Mouse (Mus musculus): ENCODE measurements around the gene Capn3. TPM values are rescaled to one million over a fixed set of nuclear protein-coding genes. Genes with fewer than 3 reads are reported as not detected.

Capn3 gene
- polyA plus RNA-seq, 1 experiment from 2014 or later, result 6.3 TPM

DNA sequence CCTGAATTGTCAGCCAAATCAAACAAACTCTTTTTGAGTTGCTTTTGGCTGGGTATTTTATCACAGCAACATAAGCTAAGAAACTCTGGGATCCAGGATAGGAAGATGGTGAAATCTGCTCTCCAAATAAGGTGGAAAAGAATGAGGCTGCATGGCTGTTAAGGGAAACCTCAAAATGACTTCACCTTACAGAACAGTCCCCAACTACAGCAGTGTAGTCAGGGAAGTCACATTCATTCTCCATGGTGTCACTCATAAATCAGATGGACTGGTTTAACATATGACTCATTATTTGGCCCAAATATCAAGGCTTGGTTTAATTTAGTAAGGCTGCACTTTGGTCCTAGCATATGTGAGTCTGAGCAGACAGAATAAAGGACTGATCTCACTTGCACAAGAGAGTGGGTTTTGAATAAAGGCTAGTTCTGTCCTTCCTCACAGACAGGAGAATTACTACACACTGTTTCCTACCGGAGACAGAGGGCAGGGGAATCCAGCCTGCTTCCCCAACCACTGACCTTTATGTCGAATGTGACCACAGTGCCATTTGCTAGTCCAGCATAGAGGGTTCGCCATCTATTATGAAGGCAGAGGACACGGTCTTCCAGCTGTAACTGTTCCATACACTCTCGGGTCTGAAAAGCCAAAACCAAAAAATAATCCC lies 62.9 kb downstream of the Capn3 start:
- ATAC-seq (replicated peaks; ENCODE audit: low FRiP score), result no peak
- no peaks in the 10 kb centered on the region for H3K27me3 ChIP-seq (replicated peaks; ENCODE audit: control insufficient read depth, insufficient read depth, low read length)
- WGBS, result 89% methylated on average over 5 of the region's 5 CpGs
- no peak overlapping the region for H3K4me3 ChIP-seq (ENCODE audit: low read depth, low read length)
- H3K4me1 ChIP-seq (replicated peaks; ENCODE audit: control insufficient read depth, insufficient read depth, low read length), result no peaks in the 10 kb centered on the region
- H3K36me3 ChIP-seq (ENCODE audit: control insufficient read depth, insufficient read depth, low read length), result peaks cover 54% of the 10 kb centered on the region
- DNase-seq (ENCODE audit: low spot score), result no peak
- no peaks in the 10 kb centered on the region for H3K9me3 ChIP-seq (ENCODE audit: control insufficient read depth, low read length)
- H3K27ac ChIP-seq (ENCODE audit: low read depth, low read length), result no peak overlapping the region
- H3K4me2 ChIP-seq, result no peak overlapping the region
- H3K9ac ChIP-seq (ENCODE audit: low read depth, low read length), result no peak overlapping the region

DNA sequence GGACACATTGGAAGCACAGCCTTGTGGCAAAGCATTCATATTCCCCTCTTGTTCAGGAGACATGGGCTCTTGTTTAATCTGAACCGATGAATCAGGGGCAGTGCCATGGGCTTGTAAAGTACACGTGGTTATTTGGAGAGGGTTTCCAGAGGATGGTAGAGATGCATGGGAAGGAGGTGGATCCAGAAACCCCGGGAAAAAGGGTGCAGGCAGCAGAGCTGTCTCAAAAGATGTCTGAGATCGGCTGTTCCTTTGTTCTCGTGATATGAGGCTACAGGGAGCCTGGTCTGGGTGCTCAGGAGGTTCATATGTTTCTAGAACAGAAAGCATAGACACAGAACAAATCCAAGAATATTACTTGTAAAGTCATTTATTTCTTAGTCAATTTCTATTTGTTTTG lies 71.0 kb downstream of the Capn3 start:
- no peak overlapping the region for H3K9ac ChIP-seq (ENCODE audit: low read depth, low read length)
- no peaks in the 10 kb centered on the region for H3K9me3 ChIP-seq (ENCODE audit: control insufficient read depth, low read length)
- H3K4me3 ChIP-seq (ENCODE audit: low read depth, low read length), result no peak overlapping the region
- DNase-seq (ENCODE audit: low spot score), result no peak
- no peak overlapping the region for H3K27ac ChIP-seq (ENCODE audit: low read depth, low read length)
- 87% methylated on average over 5 of the region's 5 CpGs for WGBS
- H3K36me3 ChIP-seq (ENCODE audit: control insufficient read depth, insufficient read depth, low read length), result peaks cover 46% of the 10 kb centered on the region
- H3K27me3 ChIP-seq (replicated peaks; ENCODE audit: control insufficient read depth, insufficient read depth, low read length), result no peaks in the 10 kb centered on the region
- H3K4me2 ChIP-seq, result no peak overlapping the region
- ATAC-seq (replicated peaks; ENCODE audit: low FRiP score), result no peak
- peaks cover 4% of the 10 kb centered on the region; the same call in 1 of the 2 replicates for H3K4me1 ChIP-seq (replicated peaks; ENCODE audit: control insufficient read depth, insufficient read depth, low read length)

DNA sequence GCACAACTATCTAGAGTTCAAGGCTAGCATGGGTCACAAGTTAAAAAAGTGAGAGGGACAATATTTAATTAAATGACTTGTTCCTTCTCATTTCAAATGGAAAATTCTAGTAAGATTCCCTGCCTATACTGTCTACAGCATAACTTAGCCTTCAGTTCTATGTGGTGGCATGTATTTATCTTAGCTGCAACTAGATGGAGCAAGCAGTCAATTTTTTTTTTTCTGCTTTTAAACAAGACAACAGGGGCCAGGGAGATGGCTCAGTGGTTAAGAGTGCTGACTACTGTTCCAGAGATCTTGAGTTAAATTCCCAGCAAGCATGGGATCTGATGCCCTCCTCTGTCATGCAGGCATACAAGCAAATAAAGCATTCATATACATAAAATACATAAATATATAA lies 73.7 kb downstream of the Capn3 start:
- no peak for ATAC-seq (replicated peaks; ENCODE audit: low FRiP score)
- H3K4me3 ChIP-seq (ENCODE audit: low read depth, low read length), result no peak overlapping the region
- no peak overlapping the region for H3K4me2 ChIP-seq
- H3K4me1 ChIP-seq (replicated peaks; ENCODE audit: control insufficient read depth, insufficient read depth, low read length), result peaks cover 4% of the 10 kb centered on the region; the same call in 1 of the 2 replicates
- H3K27ac ChIP-seq (ENCODE audit: low read depth, low read length), result no peak overlapping the region
- DNase-seq (ENCODE audit: low spot score), result no peak
- no peak overlapping the region for H3K9ac ChIP-seq (ENCODE audit: low read depth, low read length)
- H3K27me3 ChIP-seq (replicated peaks; ENCODE audit: control insufficient read depth, insufficient read depth, low read length), result no peaks in the 10 kb centered on the region
- no peaks in the 10 kb centered on the region for H3K9me3 ChIP-seq (ENCODE audit: control insufficient read depth, low read length)
- H3K36me3 ChIP-seq (ENCODE audit: control insufficient read depth, insufficient read depth, low read length), result peaks cover 45% of the 10 kb centered on the region

DNA sequence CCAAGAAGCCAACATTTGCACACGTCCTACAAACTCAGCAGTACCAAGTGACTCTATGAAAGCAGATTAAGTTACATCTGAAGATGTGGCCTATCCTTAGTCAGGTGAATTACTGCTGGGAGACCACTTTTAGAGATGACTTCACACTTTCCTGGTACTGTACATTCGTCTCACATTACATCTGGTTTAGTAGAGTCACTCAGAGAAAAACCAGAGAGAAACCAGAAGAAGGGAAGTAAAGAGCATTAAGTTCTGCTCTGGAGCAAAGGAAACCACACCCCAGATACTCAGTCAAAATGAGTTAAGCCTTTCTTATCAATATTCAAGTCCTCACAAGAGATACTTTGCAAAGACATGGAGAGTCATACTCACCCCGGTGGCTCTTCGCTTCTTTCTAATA lies 75.4 kb downstream of the Capn3 start:
- H3K36me3 ChIP-seq (ENCODE audit: control insufficient read depth, insufficient read depth, low read length), result peaks cover 49% of the 10 kb centered on the region
- DNase-seq (ENCODE audit: low spot score), result no peak
- no peak overlapping the region for H3K4me2 ChIP-seq
- WGBS, result 81% methylated on average over 4 of the region's 4 CpGs
- H3K9ac ChIP-seq (ENCODE audit: low read depth, low read length), result no peak overlapping the region
- no peak for ATAC-seq (replicated peaks; ENCODE audit: low FRiP score)
- H3K4me1 ChIP-seq (replicated peaks; ENCODE audit: control insufficient read depth, insufficient read depth, low read length), result peaks cover 4% of the 10 kb centered on the region; the same call in 1 of the 2 replicates
- H3K4me3 ChIP-seq (ENCODE audit: low read depth, low read length), result no peak overlapping the region
- no peaks in the 10 kb centered on the region for H3K9me3 ChIP-seq (ENCODE audit: control insufficient read depth, low read length)
- H3K27me3 ChIP-seq (replicated peaks; ENCODE audit: control insufficient read depth, insufficient read depth, low read length), result no peaks in the 10 kb centered on the region
- no peak overlapping the region for H3K27ac ChIP-seq (ENCODE audit: low read depth, low read length)

DNA sequence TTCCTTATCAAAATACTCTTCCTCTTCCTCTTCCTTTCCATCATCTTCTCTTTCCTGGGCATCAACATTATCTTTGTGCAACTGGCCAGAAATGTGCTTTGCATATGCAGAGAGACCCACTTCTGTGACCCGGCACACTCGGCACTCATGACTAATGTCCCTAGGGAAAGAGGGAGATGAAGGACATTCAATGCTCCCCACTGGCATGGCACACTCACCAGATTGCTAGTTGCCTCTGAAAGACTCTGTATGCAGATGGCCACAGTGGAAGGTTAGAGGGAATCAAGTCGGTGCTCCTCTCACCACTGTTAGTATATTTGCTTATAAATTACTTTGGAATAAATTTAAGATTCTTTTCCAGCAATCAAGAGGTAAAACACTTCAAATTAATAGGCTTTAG lies 83.5 kb downstream of the Capn3 start:
- no peaks in the 10 kb centered on the region for H3K9me3 ChIP-seq (ENCODE audit: control insufficient read depth, low read length)
- H3K4me3 ChIP-seq (ENCODE audit: low read depth, low read length), result no peak overlapping the region
- DNase-seq (ENCODE audit: low spot score), result no peak
- H3K4me1 ChIP-seq (replicated peaks; ENCODE audit: control insufficient read depth, insufficient read depth, low read length), result no peaks in the 10 kb centered on the region
- no peak overlapping the region for H3K9ac ChIP-seq (ENCODE audit: low read depth, low read length)
- no peak overlapping the region for H3K4me2 ChIP-seq
- H3K27me3 ChIP-seq (replicated peaks; ENCODE audit: control insufficient read depth, insufficient read depth, low read length), result no peaks in the 10 kb centered on the region
- no peak for ATAC-seq (replicated peaks; ENCODE audit: low FRiP score)
- no peak overlapping the region for H3K27ac ChIP-seq (ENCODE audit: low read depth, low read length)
- 76% methylated on average over 3 of the region's 3 CpGs for WGBS
- peaks cover 18% of the 10 kb centered on the region for H3K36me3 ChIP-seq (ENCODE audit: control insufficient read depth, insufficient read depth, low read length)

DNA sequence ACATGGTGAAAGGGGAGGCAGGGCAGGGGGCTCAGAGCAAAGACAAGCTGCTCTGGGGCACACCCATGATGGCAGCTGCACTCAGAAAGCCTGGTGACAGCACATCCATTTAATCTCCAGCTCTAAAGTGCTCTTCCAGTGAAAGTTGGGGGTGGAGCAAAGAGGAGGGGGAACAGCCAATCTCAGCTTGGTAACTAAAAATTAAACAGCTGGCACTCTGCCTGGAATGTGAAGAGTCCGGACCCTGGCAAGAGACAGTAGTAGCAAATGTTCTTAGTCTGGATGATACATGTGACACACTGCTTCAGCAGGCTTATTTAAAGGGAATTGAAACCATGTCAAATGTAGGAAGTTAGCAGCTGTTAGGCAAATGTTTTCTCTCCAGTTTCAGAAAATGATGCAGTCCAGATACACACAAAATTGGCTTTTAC lies 84.0 kb downstream of the Capn3 start:
- Histone ChIP-seq H3K27ac (ENCODE audit: low read depth, low read length) (no peak overlapping the region), H3K27me3 (replicated peaks; ENCODE audit: control insufficient read depth, insufficient read depth, low read length) (no peaks in the 10 kb centered on the region), H3K9ac (ENCODE audit: low read depth, low read length) (no peak overlapping the region), H3K4me3 (ENCODE audit: low read depth, low read length) (no peak overlapping the region), H3K9me3 (ENCODE audit: control insufficient read depth, low read length) (no peaks in the 10 kb centered on the region), H3K4me1 (replicated peaks; ENCODE audit: control insufficient read depth, insufficient read depth, low read length) (no peaks in the 10 kb centered on the region), H3K4me2 (no peak overlapping the region), H3K36me3 (ENCODE audit: control insufficient read depth, insufficient read depth, low read length) (peaks cover 14% of the 10 kb centered on the region)
- DNase-seq (ENCODE audit: low spot score), result no peak
- 59% methylated on average over 1 of the region's 1 CpGs for WGBS
- ATAC-seq (replicated peaks; ENCODE audit: low FRiP score), result no peak

DNA sequence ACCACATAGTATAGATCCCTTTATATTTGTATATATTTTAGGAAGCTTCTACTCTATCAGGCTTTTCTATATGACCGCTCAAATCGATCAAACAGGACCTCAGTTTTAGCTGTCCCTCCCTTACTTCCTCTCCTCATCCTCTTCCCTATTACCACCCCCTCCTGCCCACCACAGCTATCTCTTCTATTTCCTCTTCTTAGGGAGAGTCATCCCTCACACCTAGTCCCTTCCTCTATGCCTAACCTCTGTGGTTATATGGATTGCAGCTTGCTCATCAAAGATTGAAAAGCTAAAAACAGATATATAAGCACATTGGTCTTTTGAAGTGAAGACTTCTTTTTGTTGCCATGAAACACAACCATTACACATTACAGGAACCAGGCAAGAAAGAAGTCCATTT lies 88.9 kb downstream of the Capn3 start:
- no peak overlapping the region for H3K4me3 ChIP-seq (ENCODE audit: low read depth, low read length)
- H3K27me3 ChIP-seq (replicated peaks; ENCODE audit: control insufficient read depth, insufficient read depth, low read length), result no peaks in the 10 kb centered on the region
- H3K27ac ChIP-seq (ENCODE audit: low read depth, low read length), result no peak overlapping the region
- WGBS, result 58% methylated on average over 2 of the region's 2 CpGs
- H3K9me3 ChIP-seq (ENCODE audit: control insufficient read depth, low read length), result no peaks in the 10 kb centered on the region
- peaks cover 17% of the 10 kb centered on the region; the same call in 1 of the 2 replicates for H3K36me3 ChIP-seq (ENCODE audit: control insufficient read depth, insufficient read depth, low read length)
- no peak overlapping the region for H3K4me2 ChIP-seq
- no peak overlapping the region for H3K9ac ChIP-seq (ENCODE audit: low read depth, low read length)
- no peaks in the 10 kb centered on the region for H3K4me1 ChIP-seq (replicated peaks; ENCODE audit: control insufficient read depth, insufficient read depth, low read length)
- ATAC-seq (replicated peaks; ENCODE audit: low FRiP score), result no peak
- no peak for DNase-seq (ENCODE audit: low spot score)

Other genes starting within 250 kb of the Capn3 start
- gene Pla2g4e, start 210.7 kb upstream of the Capn3 start, polyA plus RNA-seq (2014; fragmentation: Nextera tagmentation; extraction: Ambion mirVana), result not detected in 2 replicates
- not detected in 2 replicates for gene Pla2g4d, start 166.8 kb upstream of the Capn3 start, polyA plus RNA-seq (2014; fragmentation: Nextera tagmentation; extraction: Ambion mirVana)
- gene Pla2g4f, start 141.9 kb upstream of the Capn3 start, polyA plus RNA-seq (2014; fragmentation: Nextera tagmentation; extraction: Ambion mirVana), result 0.10 TPM in 1 of 2 replicates, not detected in the other
- 15.5 and 19.8 TPM in 2 replicates for gene Vps39, start 102.9 kb upstream of the Capn3 start, polyA plus RNA-seq (2014; fragmentation: Nextera tagmentation; extraction: Ambion mirVana)
- gene Ganc, start 52.1 kb upstream of the Capn3 start, polyA plus RNA-seq (2014; fragmentation: Nextera tagmentation; extraction: Ambion mirVana), result 7.8 and 8.5 TPM in 2 replicates
- gene Tmem87a, start 51.9 kb upstream of the Capn3 start, polyA plus RNA-seq (2014; fragmentation: Nextera tagmentation; extraction: Ambion mirVana), result 7.1 and 9.2 TPM in 2 replicates
- 75.0 and 81.9 TPM in 2 replicates for gene Zfp106, start 107.8 kb downstream of the Capn3 start, polyA plus RNA-seq (2014; fragmentation: Nextera tagmentation; extraction: Ambion mirVana)
- gene Snap23, start 111.7 kb downstream of the Capn3 start, polyA plus RNA-seq (2014; fragmentation: Nextera tagmentation; extraction: Ambion mirVana), result 74.2 and 76.5 TPM in 2 replicates
- 30.6 and 31.2 TPM in 2 replicates for gene Haus2, start 153.4 kb downstream of the Capn3 start, polyA plus RNA-seq (2014; fragmentation: Nextera tagmentation; extraction: Ambion mirVana)
- gene Lrrc57, start 153.5 kb downstream of the Capn3 start, polyA plus RNA-seq (2014; fragmentation: Nextera tagmentation; extraction: Ambion mirVana), result 17.2 and 24.2 TPM in 2 replicates
- gene Stard9, start 173.1 kb downstream of the Capn3 start, polyA plus RNA-seq (2014; fragmentation: Nextera tagmentation; extraction: Ambion mirVana), result 3.0 and 3.5 TPM in 2 replicates